Mouse (Mus musculus): ENCODE results near the gene Hip1r.

Hip1r gene

DNA sequence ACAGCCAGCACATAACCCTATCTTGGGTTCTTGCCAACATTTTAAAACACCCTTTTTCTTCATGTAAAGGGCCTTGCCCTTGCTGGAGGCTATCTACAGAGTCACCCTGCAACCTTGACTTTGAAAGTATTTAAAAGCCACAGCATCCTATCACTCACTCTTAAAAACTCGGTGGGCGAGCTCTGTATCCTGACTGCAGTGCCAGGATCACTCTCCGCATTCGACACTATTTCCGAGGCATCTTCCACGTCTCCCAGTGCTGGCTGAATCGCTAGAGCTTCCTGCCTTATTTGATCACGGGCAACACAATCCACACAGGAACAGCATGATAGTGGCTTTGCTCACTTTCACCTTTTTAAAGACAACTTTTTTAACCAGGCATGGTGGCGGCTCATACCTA is 44.5 kb downstream of the Hip1r start:
- no peak for DNase-seq (ENCODE audit: low spot score in 2 of 2)

DNA sequence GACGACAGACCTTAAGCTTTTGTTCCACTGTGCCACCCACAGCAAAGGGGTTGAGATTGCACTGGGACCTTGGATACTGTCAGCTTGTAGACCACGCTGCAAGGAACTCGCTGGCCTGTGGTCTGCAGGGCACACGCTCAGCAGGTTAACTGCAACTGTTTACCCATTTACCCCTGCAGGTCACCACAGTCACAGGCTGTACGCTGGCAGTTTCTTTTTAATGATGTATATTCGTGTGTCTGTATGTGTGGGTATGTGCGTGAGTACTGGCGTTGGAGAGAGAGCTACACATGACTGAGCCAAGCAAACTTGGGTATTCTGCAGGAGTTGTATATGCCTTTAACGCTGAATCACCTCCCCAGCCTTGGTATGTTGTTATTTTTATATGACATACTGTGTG is 45.2 kb downstream of the Hip1r start:
- no peak for DNase-seq (ENCODE audit: low spot score in 2 of 2)

GRCm38 (mm10) chr5:124019348-124020216 is 46.2 kb downstream of the Hip1r start:
- DNase-seq (ENCODE audit: low spot score in 2 of 2) = peak in 1 of 2 experiments; percentile 69

- no peak for DNase-seq (ENCODE audit: low spot score in 2 of 2)
Measured at GRCm38 (mm10) chr5:124021148-124021547, 47.7 kb downstream of the Hip1r start.

DNA sequence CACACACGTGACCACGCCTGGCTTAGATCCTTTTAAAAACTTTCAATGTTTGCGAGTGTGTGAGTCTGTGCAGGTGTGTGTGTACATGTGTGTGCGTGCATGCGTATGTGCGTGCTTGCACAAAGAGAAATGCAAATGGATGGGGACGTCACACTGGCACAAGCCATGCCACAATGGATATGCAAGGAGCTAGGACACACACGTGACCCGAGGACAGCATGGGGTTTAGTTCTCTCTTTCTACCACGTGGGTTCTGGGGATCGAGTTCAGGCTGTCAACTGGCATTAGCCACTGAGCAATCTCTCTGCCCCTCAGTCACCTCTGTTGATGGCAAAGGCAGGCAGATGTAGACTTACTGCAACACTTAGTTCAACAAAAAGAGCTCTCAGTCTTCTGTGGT is 48.3 kb downstream of the Hip1r start:
- DNase-seq (ENCODE audit: low spot score in 2 of 2) = no peak

DNA sequence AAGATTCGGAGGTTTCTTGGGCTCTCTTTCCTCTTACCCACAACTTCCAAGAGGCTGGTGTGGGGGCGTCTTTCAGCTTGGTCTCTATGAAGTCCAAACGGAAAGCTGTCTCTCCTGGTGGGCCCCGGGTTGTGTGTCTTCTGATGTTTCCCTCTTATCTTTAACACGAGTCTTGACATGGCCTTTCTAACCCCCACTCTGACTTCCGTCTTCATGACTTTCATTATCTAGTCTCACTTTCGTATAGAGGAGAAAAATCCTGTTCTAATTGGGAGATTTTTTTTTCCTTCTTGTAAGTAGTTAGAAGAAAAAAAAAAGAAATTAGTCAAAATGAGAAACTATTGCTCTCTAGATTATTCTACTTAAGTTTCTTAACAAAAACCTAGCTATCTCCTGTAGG is 48.9 kb downstream of the Hip1r start:
- no peak for DNase-seq (ENCODE audit: low spot score in 2 of 2)

DNA sequence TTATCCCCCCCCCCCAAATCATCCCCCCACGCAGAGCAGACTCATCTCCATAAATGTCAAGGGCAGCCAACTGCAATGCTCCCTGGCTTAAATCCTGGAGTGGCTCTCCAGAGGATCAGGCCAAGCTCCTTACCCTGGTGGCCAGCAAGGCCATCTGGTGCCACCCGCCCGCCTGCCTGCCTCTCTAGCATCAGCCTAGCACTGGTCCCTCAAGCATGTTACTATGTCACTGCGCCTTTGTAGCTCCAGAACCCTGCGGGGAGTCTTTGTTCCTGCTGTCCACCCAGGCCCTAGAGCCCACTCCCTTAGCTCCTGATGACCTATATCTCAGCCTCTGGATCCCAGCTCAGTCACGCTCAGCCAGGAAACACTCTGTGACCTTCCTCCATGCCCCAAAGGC is 51.2 kb downstream of the Hip1r start:
- no peak for DNase-seq (ENCODE audit: low spot score in 2 of 2)

- DNase-seq (ENCODE audit: low spot score in 2 of 2) = no peak
Measured at GRCm38 (mm10) chr5:124025146-124025545, 51.7 kb downstream of the Hip1r start.

GRCm38 (mm10) chr5:124025587-124026441 is 52.4 kb downstream of the Hip1r start:
- no peak for DNase-seq (ENCODE audit: low spot score in 2 of 2)

DNA sequence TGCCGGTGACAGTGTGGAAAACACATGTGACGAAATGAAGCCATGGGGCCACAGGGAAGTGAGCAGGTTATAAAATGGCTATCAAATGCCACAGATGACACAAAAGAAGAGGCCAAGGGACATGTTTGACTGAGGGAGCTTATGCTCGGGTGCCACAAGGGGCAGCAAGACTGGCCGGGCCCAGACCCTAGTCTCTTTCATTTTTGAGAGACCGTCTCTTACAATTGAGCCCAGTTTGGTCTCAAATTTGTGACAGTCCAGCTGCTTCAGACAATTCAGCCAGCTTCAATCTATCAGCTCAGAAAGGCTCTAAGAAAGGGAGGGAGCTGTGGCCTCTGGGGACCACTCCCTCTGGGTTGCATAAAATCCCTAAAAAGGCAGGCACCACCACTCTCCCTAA is 53.1 kb downstream of the Hip1r start:
- no peak for DNase-seq (ENCODE audit: low spot score in 2 of 2)

DNA sequence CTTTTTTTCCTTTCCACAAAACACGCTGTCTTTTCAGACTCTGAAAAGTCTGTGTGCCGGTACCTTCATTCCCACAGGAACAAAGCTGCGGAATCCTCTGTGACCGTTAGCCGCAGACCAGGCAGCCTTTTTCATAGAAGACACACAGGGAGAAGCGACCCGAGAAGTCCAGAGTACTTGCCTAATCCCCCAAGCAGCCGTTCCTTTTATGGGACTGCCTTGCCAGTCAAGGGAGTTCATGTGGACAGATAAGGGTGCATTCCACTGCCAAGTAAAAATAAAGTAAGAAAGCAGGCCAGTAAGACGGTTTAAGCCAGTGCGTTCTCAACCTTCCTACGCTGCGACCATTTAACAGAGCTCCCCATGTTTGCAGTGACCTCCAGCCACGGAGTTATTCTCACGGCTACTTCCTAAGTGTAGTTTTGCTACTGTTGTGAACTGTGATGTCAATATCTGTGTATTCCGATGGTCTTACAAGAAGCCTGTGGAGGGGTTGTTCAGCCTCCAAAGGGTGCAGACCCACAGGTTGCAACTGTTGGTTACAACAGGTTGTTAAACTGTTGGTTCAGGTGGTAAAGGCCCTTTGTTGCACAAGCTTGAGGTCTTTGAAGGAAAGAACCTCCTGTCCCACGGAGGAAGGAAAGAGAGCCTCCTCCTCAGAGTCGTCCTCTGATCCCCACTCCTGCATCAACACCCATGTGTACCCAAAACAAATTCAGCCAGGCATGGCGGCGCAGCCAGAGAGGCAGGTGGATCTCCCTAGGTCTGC is 54.5 kb downstream of the Hip1r start:
- no peak for DNase-seq (ENCODE audit: low spot score in 2 of 2)

- DNase-seq (ENCODE audit: low spot score in 2 of 2) = no peak
Measured at GRCm38 (mm10) chr5:124028680-124029079, 55.3 kb downstream of the Hip1r start.

- DNase-seq (ENCODE audit: low spot score in 2 of 2) = no peak
Measured at GRCm38 (mm10) chr5:124029220-124030035, 56.0 kb downstream of the Hip1r start.

- no peak for DNase-seq (ENCODE audit: low spot score in 2 of 2)
Measured at GRCm38 (mm10) chr5:124030386-124031067, 57.1 kb downstream of the Hip1r start.

DNA sequence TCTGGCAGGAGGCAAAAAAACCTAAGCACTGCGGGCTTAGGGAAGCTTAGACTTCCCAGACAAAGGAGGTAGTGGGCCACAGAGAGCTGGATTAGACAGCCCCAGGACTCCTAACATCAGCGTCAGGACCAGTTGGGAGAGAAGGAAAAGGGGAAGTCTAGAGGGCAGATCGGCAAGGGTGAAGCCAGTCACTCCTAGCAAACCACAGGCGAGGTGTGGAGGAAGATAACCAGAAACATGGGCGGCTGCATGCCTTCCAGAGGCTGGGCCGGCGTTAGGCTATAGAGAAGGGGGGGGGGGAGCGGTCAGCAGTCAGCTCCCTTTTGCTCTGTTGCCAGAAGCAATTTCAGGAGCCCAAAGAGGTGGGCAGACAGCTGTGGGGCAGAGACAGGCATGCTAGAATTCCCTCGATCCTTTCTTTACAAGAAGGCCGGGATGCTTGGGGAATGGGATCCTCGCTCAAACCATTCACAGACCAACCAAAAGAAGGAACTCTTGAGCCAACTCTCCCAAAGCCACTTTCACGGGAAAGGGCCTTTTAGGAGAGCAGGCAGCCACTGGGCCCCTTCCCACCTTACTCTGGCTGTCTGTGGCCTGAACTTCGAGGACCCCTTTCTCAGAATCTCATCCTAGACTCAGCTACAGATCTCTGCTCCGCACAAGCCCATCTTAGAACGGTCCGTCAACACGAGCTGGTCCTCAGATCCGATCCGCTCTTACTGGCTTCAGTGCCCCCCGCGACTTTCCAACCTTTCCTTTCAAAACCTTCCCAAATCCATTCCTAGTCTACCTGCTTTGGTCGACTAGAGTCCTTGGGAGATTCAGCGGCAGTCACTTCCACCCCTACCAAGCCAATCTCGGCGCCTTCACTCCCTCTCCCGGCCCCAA is 57.9 kb downstream of the Hip1r start:
- DNase-seq (ENCODE audit: low spot score in 2 of 2) = no peak

DNA sequence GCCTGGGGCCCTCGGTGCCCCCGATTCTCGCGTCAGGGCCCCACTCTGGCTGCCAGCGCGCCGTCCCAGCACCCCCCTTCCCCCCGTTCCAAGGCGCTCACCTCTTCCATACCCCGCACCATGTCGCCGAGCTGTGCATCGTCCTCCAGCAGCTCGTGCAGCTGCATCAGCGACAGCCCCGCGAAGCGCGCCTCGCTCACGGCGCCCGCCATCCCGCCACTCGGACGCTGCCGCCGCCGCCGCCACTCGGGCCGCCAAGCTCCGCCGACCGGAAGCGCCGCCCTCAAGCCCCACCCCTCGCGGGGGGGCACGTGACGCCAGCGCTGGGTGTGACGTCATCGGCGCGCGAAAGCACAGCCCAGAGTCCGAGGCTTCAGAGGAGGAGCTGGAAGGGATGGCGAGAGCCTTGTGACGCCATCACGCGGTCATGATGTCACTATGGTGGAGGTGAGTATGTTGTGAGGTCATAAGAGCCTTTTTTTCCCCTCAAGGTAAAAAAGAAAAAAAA is 58.6 kb downstream of the Hip1r start, which contains the start of gene Vps37b:
Gene Vps37b (minus strand): TSS at position 270 of the 508 bp plus-strand sequence.
- peak; percentile 78 to 87 for DNase-seq (ENCODE audit: low spot score in 2 of 2)

DNA sequence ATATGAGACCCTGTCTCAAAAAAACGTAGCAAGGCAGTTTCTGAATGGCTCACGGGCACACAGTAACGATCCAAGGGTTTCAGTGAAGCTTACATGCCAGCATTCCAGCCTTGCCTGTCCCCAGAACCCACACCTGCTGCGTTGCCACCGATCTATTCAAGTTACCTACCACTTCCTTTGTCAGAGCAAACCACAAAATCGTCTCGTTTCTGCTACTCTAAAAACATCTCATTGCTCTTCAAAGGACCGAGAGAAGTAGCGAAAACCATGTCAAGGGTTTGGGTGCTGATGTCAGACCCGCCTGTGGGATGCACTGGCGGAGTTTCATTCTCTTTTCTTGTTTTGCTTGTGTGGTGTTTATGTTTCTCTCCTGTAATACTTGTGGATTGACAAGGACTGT is 61.0 kb downstream of the Hip1r start:
- DNase-seq (ENCODE audit: low spot score in 2 of 2) = no peak

- DNase-seq (ENCODE audit: low spot score in 2 of 2) = no peak
Measured at GRCm38 (mm10) chr5:124035406-124035805, 62.0 kb downstream of the Hip1r start.

DNA sequence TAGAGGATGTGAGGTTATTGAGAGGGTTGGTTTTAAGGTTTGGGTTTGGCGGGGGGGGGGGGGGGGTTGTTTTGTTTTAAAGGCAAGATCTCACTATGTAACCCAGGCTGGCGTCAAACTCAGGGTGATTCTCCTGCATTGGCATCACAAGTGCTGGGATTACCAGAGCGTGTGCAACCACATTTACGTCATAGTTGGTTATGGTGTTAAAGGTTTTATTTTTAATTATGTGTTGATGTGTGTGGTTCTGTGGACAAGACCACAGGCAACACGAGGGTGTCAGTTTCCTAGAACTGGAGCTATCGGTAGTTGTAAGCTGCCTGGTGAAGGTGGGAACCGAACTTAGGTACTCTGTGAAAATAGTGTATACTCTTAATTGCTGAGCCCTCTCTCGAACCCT is 62.4 kb downstream of the Hip1r start:
- no peak for DNase-seq (ENCODE audit: low spot score in 2 of 2)

All from urinary bladder, postnatal 36 days (tissue).